Mouse (Mus musculus): Measurements from ENCODE around the gene Kcnd2.
"Not testable (repeated sequence)": the region's sequence is repeated elsewhere in the genome, so short reads cannot be mapped to it uniquely, and the experiment has no call there.

Kcnd2 gene

GRCm38 (mm10) chr6:21215491-21216191, at the start of gene Kcnd2:
Gene Kcnd2 (plus strand): TSS chr6:21215503.
- no peak for DNase-seq

- no peak for DNase-seq
These were observed 48.7 kb upstream of the Kcnd2 start for GRCm38 (mm10) chr6:21166611-21167010.

- DNase-seq = no peak
These were observed 20.0 kb upstream of the Kcnd2 start for GRCm38 (mm10) chr6:21195341-21195740.

- DNase-seq = peak; percentile 83
These were observed 1.2 kb upstream of the Kcnd2 start for GRCm38 (mm10) chr6:21213865-21214672.

GRCm38 (mm10) chr6:21214673-21215490, 421 bp upstream of the Kcnd2 start:
- DNase-seq = peak; percentile 84

- DNase-seq = peak; percentile 44
These were observed 1.1 kb downstream of the Kcnd2 start for GRCm38 (mm10) chr6:21216206-21217020.

- peak; percentile 28 for DNase-seq
These were observed 1.9 kb downstream of the Kcnd2 start for GRCm38 (mm10) chr6:21217156-21217555.

GRCm38 (mm10) chr6:21226124-21226523, 10.8 kb downstream of the Kcnd2 start:
- DNase-seq = no peak

- DNase-seq = peak; percentile 31
These were observed 43.7 kb downstream of the Kcnd2 start for GRCm38 (mm10) chr6:21259031-21259430.

- no peak for DNase-seq
These were observed 52.6 kb downstream of the Kcnd2 start for GRCm38 (mm10) chr6:21267897-21268296.

- no peak for DNase-seq
These were observed 62.1 kb downstream of the Kcnd2 start for GRCm38 (mm10) chr6:21277343-21277933.

- DNase-seq = no peak
These were observed 89.6 kb downstream of the Kcnd2 start for GRCm38 (mm10) chr6:21304943-21305342.

GRCm38 (mm10) chr6:21310159-21310558, 94.9 kb downstream of the Kcnd2 start:
- DNase-seq = no peak

GRCm38 (mm10) chr6:21321407-21321806, 106.1 kb downstream of the Kcnd2 start:
- no peak for DNase-seq

GRCm38 (mm10) chr6:21322211-21322610, 106.9 kb downstream of the Kcnd2 start:
- DNase-seq = no peak

GRCm38 (mm10) chr6:21325251-21325650, 109.9 kb downstream of the Kcnd2 start:
- DNase-seq = no peak

- no peak for DNase-seq
These were observed 111.9 kb downstream of the Kcnd2 start for GRCm38 (mm10) chr6:21327081-21327737.

- not testable (repeated sequence) for DNase-seq
These were observed 170.0 kb downstream of the Kcnd2 start for GRCm38 (mm10) chr6:21385298-21385697.

GRCm38 (mm10) chr6:21391776-21392175, 176.5 kb downstream of the Kcnd2 start:
- peak; percentile 20 for DNase-seq

GRCm38 (mm10) chr6:21413656-21414055, 198.4 kb downstream of the Kcnd2 start:
- no peak for DNase-seq

- DNase-seq = no peak
These were observed 202.9 kb downstream of the Kcnd2 start for GRCm38 (mm10) chr6:21418246-21418645.
